Mouse (Mus musculus) right cerebral cortex, postnatal 4 days (tissue): ENCODE measurements around the gene Kcnq5.

Experiments
- DNase-seq: peaks from one replicate; pipeline ENCODE4 v3.0.0-alpha.2; 2022

Kcnq5 gene

DNA sequence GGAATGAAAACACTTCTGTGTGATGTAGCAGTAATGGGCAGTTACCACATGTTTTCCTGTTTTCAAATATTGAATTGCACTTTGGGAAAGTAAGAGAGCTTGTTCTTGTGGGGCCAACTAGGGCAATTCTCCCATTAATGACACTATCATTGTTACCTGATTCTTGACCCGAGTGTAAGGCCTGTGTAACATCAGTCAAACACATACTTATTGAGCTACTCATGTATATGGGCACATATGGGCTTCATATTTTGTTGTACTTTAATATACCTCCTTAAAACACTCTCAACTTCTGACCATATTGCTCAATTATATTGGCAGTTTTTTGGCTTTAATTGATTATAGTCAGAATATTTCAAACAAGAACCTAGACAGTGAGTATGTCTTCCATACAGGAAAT is 339.7 kb downstream of the Kcnq5 start:
- no peak for DNase-seq

DNA sequence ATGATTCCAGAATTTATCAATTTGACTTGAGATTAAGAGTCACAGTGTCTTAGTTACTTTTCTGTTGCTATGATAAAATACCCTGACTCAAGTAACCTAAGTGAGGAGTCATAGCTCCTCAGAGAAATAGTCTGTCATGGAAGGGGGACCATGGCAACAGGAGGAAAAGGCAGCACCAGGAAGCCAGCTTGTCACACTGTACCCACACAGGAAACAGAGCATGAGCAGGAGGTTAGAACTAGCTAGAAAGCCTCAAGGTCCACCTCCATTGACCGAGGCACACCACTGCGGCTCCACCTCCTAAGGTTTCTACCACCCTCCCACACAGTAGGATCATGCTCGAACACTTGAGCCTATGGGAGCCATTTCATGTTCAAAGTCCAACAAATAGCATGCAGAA is 343.0 kb downstream of the Kcnq5 start:
- DNase-seq, result no peak

DNA sequence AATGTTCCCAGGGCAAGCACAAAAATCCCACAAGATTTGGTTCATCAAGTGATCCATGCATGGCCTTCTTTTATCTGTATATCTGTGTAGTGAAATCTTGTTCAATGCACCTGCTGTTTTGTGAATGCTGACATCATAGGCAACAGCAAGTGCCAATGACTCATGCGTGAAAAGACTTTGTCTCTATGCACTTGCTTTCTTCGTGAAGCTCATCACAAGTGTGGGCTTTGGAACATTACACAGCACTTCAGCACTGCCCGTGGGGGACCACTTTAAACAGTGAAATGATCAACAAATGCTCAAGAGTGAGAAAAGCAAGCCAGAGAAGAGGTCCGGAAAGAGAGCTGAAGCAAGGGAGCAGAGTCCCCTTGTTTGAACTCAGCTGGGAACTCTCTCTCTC is 345.1 kb downstream of the Kcnq5 start:
- no peak for DNase-seq

DNA sequence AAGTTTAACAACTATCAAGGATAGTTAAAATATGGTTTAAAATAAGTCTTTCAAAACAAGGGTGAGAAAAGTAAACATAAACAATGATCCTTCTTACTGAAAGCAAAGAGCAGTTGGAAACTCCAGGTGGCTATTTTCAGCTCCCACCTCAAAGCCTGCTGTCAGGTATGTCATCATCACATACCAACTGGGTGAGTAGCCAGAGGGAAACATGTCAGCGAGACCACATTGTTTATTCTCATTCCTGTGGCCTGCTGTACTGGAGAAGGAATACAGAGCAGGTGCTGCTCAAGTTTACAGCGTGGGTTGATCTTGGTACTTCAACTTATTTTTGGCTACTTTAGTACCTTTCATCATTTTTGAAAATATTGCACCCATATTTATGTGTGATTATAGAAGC is 347.8 kb downstream of the Kcnq5 start:
- no peak for DNase-seq

DNA sequence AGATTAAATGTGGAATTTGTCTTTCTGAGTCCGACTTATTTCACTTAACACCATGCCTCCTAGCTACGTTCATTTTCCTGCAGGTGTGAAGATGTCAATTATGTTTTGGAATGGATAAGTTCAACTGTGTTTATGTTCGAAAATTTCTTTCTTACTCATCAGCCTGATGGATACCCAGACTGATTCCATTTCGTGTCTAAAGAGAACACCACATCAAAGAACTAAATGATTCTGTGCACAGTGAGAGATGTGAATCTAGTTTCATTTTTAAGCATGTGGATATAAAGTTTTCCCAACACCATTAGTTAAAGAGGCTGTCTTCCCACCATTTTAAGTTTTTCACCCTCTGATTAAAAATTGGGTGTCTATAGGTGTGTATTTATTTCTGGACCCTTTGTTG is 357.7 kb downstream of the Kcnq5 start:
- no peak for DNase-seq

DNA sequence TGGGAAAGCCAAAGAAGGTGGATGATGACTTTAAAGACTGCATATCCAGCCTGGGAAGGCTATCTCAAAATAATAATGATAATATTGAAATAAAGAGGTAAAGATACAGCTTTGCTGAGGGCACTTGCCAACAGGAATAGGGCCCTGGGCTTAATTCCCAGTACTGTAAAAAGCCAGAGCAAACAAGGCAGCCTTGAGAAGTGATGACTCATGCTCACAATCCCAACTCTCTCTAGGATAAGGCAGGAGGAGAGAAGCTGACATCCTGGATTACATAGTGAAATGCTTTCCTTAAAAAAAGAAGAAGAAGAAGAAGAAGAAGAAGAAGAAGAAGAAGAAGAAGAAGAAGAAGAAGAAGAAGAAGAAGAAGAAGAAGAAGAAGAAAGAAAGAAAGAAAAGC is 359.2 kb downstream of the Kcnq5 start:
- DNase-seq, result no peak

DNA sequence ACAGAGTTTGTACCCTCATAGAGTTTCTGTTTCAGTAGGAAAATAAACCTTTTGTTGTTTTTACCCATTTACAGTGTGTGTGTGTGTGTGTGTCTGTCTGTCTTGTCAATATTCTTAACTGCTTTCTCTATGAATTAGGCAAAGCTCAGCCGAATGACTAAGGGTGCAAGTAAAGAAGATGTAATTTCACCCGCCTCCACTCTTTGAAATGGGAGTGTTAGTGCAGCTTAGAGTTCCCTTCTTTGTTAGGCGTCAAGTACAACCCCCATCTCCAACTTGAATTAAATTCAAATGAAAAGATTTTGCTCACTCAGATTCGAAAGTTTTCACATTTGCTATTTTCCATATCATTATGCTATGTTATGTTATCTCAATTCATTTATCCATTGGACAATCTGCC is 361.1 kb downstream of the Kcnq5 start:
- no peak for DNase-seq

DNA sequence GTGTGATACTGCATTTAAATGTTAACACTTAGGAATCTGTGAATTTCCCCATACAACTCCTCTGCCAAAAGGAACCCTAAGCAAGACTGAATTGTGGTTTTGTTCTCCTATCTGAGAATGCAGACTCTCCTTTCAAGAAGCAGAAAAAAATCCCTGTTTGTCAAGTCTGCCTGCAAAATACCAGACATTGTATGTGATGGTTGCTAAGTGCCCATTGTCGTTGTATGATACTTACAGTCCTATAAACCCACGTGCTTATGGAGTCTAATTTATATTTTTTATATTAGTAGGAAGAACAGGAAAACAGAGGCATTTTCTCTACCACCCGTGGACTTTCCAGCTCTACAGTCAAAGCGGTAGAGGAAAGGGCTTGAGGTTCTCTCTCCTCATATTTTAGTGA is 367.9 kb downstream of the Kcnq5 start:
- DNase-seq, result no peak

DNA sequence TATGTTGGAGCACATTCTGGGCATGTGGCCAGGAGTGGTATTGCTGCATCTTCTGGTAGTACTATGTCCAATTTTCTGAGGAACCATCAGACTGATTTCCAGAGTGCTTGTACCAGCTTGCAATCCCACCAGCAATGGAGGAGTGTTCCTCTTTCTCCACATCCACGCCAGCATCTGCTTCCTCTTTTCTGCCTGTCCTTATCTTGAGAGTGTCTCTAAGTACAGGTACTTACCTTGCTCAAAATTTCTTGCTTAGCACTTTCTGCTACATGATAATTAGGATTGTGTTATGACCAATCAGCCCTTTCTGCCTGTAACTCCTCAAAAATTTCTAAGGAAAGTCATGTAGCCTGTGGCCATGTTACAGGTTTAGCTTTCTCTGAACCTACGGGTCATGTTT is 394.3 kb downstream of the Kcnq5 start:
- DNase-seq, result peak; percentile 5

DNA sequence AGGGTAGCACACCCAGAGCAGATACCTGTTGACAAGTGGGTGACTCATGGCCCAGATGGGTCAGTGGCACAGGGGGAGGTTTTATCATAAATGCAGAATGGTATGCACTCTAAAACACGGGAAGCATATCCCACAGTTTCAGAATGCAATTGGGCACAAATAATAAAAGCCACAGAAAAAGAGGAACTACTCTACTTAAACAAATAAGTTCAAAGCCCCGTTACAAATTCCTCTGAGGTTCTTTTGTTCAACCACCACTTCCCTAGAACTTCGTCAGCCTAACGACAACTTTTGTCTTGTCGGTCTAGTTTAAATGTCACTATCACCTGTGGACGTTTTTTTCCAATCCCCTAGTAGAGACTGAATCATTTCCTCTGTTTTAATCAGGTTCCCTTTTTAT is 407.1 kb downstream of the Kcnq5 start:
- DNase-seq, result no peak

DNA sequence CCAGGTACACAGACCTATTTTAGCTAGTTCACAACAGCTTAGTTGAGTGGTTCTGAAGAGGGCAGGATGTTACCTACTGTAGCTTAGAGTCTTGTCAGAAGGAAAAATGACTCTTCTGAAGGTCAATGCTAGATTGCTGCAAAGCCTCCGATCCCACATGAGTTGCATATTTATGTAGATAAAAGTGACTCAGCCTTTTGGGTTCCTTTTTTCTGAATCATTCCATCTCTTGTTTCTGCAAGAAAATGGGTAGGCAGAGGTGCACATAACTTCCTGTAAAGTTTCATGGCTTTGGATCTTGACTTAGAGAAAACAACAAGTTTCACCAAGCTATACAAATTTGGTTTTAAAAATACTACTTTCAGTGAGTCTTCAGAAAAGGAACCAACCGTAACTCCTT is 409.0 kb downstream of the Kcnq5 start:
- DNase-seq, result no peak

DNA sequence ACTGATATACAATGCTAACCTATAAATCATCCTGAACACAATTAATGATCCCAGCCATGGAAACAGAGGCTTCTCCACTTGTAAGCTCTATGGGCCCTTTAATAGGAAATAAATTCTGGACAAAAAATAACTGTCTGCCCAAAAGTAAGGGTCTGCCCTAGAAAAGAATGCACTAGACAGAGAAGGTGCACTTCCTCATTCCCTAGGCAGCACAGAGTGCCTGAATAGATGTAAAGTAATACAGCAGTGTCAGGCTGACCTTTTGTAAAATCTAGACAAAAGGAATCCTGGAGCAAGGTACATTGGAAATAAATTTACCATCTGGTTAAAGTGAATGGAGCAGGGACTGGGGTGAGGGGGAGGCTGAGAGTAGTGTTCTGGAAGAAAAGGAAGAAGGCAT is 417.8 kb downstream of the Kcnq5 start:
- no peak for DNase-seq

DNA sequence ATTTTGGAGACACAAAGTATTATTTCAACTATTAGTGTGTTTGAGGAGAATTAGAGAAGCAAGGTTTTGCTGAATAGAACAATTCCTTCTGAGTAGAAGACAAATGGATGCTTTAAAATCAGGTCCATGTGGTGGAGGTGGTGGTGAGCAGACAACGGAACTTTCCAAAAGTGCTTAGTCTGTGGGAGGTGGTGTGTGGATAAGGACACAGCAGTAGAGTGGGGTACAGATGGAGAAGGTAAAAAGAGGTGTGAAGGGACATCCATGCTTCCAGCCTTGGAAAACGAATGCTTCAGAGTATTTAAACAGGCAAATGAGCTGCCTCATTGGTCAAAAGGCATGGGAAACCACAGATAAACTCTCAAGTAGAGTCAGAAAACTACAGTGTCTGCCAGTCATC is 422.3 kb downstream of the Kcnq5 start:
- no peak for DNase-seq

DNA sequence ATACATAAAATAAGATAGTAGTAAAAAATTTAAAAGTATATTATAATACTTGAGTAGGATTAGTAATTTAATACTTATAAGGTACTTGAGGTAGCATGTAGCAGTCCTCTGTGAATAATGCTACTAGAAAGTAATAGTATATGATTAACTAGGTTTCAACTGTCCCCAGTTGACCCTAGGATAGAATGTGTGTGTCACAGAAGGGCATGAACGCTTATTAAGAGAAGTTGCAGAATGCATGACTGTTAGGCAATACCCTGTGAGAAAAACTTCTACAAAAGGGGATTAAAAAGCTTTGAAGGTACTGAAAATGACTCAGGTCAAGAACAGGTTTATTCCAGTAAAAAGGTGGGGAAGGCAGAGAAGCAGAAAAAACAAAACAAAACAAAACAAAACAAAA is 430.9 kb downstream of the Kcnq5 start:
- DNase-seq, result no peak

DNA sequence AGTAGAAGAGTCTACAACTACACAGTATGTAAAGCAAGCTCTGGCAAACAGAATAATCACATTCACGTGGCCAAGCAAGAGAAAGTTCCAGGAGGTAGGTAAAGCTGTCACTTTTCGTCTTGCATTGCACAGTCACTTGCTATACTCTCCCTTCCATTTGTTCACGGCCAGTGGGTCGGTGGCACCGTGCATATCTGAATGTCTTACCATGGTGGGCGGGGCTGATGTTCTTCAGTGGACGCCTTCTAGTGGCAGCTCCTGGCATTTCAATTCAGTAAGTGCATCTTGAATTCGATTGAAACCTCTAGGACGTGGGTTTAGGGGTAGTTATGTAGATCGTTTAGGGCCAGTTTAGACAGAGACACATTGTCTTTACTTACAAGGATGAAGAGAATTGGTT is 439.7 kb downstream of the Kcnq5 start:
- DNase-seq, result no peak

DNA sequence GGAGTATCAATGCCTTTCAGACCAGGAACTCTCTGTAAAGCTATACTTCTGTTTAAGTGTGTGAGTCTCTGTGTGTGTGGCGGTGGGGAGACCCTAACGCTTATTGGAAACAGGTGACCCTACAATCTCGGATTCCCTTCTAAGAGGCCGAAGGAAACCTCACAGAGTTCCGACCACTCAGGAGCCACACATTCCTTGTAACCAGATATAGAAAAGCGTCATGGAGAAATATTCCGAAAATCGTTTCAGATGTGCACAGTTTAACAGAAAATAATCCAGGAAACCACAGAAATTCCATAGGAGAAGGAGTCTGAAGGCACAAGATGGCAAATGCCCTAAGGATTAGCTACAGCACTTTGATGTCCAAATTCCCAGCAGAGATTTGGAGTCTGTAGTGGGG is 440.3 kb downstream of the Kcnq5 start:
- DNase-seq, result no peak

DNA sequence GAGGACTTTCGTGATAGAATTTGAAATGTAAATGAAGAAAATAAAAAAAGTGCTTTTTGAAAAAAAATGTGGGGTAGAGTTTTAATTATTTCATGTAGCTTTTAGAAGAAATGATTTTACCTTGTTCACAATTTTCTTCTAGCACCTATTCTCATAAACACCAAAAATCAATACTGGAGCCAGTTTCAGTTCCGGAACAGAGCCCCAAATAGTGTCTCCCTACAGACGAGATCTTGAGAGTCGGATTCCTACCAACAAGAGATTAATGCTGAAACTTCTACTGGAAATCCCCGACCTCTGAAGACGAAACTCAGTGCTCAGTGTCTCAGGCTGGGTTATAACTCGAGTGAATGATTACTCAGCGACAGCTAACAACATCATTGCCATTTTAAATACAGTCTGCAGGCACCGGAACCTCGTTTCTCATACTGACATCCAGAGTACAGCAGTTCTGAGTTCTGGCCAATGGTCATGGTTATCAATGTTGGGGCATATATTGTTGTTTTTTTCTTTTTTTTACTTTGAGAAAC is 441.6 kb downstream of the Kcnq5 start:
- DNase-seq, result no peak

DNA sequence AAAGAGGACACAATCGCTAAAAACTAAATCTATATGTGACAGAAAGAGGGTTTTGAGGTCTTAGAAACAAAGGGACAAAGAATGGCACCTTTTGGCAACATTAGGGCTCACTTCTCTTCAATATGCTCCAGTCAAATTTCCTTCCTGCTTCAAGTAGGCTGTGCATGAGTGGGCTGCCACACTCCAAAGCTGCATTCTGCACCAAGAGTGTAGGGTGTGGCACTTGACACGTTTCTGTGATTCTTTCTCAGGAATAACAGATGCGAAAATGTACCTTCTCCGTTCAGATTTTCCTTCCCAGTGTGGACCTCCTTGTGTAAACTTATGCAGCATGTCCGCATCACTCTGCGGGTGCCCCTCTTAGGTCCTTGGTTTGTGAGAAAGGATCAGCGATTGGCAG is 455.1 kb downstream of the Kcnq5 start:
- no peak for DNase-seq

DNA sequence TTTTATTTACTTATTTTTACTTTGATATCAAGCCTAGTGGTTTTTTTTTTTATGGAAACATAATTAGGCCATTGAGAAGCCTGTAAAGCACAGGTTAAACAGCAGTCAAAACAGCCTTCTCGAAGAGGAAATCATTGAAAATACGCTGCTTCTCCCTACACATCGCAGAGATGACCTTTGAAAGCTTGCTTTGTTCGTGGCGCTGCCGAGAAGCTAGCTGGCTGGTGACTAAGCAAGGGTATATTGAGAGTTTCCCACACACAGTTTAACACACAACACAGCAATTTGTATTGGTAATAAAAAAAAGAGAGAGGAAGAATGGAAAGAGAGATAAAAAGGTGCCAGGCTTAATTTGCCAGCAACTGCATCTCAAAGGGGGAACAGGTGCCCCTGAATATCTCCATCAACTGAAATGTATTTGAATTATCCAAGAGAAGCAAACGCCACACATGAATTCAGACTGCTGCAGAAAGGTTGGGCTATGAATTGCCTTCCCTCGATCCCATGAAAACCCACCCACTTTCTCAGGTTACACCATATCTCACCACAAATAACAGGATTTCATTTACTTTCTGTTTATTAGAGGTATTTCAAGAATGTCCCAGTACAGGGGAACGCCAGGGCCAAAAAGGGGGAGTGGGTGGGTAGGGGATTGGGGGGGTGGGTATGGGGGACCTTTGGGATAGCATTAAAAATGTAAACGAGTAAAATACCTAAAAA is 461.8 kb downstream of the Kcnq5 start:
- DNase-seq, result no peak

DNA sequence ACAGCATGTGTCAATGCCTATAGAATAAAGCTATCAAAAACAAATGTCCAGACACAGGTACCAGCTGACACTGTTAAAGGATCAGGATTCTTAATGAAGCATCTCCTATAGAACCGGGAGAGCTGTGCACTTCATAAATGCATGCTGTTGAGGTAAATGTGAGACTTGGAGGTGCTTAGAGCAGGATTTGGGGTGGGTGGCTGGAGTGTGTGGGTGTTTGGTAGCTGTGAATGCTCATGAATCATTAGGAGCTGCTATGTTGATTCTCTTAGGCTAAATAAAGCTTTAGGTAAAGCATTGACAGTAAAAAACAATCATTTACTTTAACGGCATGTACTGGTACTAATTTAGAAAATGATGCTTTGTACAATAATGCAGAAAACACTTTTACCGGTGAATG is 465.4 kb downstream of the Kcnq5 start:
- no peak for DNase-seq

DNA sequence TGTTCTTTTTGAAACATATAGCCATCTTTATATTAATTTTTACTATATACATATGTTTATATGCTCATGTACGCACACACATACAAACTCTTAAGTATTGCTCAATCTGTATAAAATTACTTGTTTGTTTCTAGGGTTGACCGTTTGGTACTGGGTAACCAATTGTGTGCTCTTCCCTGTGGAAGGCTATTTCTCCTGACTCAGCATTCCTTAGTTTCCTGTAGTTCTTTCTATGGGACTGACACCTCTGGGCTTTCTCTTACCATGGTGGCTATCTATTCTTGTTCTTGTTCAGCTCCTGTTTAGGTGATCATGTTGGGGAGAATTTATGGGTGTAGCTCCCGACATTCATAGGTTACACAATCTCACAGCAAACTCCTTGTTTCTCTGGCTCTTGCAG is 473.1 kb downstream of the Kcnq5 start:
- no peak for DNase-seq

DNA sequence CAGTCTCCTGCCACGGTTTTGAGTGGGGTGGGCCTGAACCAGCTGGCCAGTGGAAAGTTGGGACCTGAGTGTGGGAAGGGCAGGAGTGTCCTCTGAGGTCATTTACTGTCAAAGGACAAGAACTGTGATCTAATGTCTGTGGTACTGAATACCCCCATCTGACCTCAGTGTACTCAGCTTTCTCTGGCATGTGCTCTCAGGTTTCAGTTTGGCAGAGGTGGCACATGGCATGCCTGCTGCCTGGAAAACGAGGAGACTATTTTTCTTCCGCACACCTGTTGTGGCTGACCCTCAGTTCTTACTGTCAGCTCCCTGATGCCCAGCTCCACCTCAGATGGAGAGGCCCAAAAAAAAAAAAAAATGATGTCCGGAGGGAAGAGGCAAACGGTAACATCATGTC is 475.5 kb downstream of the Kcnq5 start:
- no peak for DNase-seq

DNA sequence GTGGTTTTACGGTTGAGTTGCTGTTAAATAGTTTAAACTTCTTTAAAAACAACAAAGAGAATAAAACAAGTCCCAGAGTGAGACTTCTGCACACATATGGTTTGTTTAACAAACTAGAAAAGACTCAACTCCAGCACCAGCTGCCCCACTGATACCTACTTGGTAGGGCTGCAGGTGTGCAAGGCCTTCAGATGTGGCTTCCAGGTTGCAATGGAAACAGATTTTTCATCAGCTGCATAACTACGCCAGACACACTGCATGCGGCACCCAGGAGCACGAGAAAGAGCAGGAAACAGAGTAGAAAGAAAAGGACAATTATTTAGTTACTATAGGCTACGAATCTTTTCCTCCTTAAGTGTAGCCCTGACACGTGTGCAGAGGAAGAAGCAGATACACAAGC is 492.4 kb downstream of the Kcnq5 start:
- no peak for DNase-seq

DNA sequence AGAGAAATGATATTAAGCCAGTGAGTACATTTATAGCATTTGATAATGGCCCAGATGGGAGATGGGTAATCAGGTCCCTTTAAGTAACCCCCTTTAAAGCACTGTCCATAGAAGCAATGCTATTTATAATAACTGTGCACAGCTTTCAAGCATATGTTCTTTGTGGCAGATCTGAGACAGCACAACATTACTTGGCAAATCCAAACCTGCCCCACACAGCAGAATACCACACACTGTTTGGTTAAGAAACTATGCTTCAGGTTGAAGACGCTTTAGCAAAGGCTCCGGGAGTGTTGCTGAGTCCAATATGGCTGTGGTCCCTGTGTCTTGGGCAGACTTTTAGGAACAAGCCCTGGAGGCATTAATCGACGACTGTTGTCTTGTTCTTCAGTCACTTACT is 495.3 kb downstream of the Kcnq5 start:
- DNase-seq, result no peak

DNA sequence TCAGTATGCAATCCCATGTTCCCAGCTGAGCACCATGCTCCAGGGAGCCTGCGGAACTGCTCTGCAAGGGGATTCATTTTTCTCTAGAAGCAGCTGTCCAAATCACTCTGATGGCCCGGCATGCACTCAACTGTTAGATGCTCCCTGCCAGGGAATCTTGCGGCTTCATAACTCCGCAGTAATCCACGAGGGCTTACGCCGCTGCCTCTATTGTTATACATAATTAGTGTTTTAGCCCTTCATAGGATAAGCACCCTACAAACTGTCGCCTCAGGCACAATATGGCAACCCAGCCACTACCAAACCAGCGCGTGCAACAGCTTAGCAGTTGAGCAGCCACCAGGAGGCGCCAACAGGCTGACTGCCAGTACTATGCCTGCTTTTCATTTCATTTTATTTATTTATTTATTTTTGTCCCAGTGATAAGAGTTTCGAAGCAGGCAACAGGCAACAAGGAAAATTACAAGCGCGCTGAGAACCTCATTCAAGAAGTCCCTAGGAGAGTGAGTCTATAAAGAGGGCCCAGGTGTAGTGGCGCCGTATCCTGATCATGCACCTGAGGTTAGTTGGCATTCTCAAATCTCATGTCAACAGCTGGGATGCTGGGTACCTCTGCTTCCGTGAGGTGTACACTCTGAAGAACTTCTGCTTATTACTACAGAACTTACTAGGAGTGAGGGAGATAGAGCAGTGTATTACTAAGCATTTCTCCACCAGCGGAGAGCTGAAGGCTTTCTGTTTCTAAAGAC is 500.6 kb downstream of the Kcnq5 start:
- DNase-seq, result peak; percentile 91
